Mouse (Mus musculus): ENCODE data around the gene Enoph1. TPM values are rescaled to one million over a fixed set of nuclear protein-coding genes. Genes with fewer than 3 reads are reported as not detected.

Enoph1 gene
- polyA plus RNA-seq, 1 experiment from 2014 or later: 14.0 TPM

DNA sequence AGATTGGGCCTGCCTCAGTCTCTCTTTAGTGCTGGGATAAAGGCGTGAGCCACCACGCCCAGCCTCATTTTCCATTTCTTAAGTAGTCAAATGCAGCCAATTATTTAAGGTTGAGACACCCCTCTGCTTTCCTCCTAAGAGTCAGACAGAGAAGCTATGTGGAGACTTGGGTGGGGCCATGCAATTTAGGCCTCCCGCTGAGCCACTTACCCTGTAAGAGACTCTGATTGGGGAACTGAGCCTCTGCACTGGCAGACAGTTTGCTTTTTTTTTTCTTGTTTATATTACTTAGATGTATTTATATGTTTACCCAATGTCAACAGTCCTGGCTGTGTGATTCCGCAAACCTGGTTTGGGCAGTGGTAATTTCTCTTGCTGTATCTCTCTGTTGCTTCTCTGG is 4.2 kb downstream of the Enoph1 start:
- 56% methylated on average over 4 of the region's 4 CpGs for WGBS (ENCODE audit: insufficient replicate concordance)
- no peak for ATAC-seq (ENCODE audit: low read depth)

DNA sequence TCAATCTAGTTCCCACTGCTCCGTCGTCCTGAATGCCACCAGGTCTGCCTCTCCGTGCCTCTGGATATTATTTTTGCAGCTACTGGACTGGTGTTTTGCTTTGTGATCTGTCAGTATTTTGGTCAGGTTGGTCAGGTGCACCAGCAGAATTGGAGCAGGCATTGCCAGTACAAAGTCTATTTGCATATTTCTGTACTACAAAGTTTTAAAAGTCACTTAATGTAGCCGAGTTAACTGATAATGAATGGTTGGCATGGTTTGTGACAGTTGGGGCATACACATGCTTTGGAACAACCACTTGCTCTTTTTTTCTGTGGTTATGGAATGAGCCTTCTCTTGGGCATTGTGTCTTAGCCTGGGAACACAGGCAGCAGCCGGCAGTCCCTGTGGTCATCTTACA is 4.8 kb downstream of the Enoph1 start:
- Histone ChIP-seq H3K9ac (ENCODE audit: low read depth, low read length) (no peak overlapping the region), H3K27ac (ENCODE audit: low read length) (0 out of 2 replicates have a peak overlapping the region, but pooled peaks have one; percentile 16), H3K4me3 (ENCODE audit: low read depth, low read length) (no peak overlapping the region), H3K4me2 (ENCODE audit: low read depth, low read length) (no peak overlapping the region), H3K9me3 (replicated peaks; ENCODE audit: control insufficient read depth, low read length) (no peaks in the 10 kb centered on the region), H3K27me3 (ENCODE audit: control insufficient read depth, insufficient read depth, low read depth, low read length) (no peaks in the 10 kb centered on the region), H3K36me3 (ENCODE audit: control insufficient read depth, insufficient read depth) (no peaks in the 10 kb centered on the region), H3K4me1 (ENCODE audit: control insufficient read depth, low read depth, low read length) (peaks cover 27% of the 10 kb centered on the region)
- 65% methylated on average over 5 of the region's 5 CpGs for WGBS (ENCODE audit: insufficient replicate concordance)
- ATAC-seq (ENCODE audit: low read depth): no peak

More for the DNA sequence above, 4.2 kb downstream of the Enoph1 start:
- Histone ChIP-seq H3K27me3 (ENCODE audit: control insufficient read depth, insufficient read depth, low read depth, low read length) (no peaks in the 10 kb centered on the region), H3K36me3 (ENCODE audit: control insufficient read depth, insufficient read depth) (no peaks in the 10 kb centered on the region), H3K27ac (ENCODE audit: low read length) (0 out of 2 replicates have a peak overlapping the region, but pooled peaks have one; percentile 16), H3K4me1 (ENCODE audit: control insufficient read depth, low read depth, low read length) (peaks cover 27% of the 10 kb centered on the region), H3K9me3 (replicated peaks; ENCODE audit: control insufficient read depth, low read length) (no peaks in the 10 kb centered on the region), H3K4me3 (ENCODE audit: low read depth, low read length) (no peak overlapping the region), H3K9ac (ENCODE audit: low read depth, low read length) (no peak overlapping the region), H3K4me2 (ENCODE audit: low read depth, low read length) (no peak overlapping the region)

GRCm38 (mm10) chr5:100046096-100046495 is 6.3 kb downstream of the Enoph1 start:
- H3K9me3 ChIP-seq (replicated peaks; ENCODE audit: control insufficient read depth, low read length): no peaks in the 10 kb centered on the region
- no peaks in the 10 kb centered on the region for H3K27me3 ChIP-seq (ENCODE audit: control insufficient read depth, insufficient read depth, low read depth, low read length)
- no peak for ATAC-seq (ENCODE audit: low read depth)
- 72% methylated on average over 3 of the region's 3 CpGs for WGBS (ENCODE audit: insufficient replicate concordance)
- H3K36me3 ChIP-seq (ENCODE audit: control insufficient read depth, insufficient read depth): no peaks in the 10 kb centered on the region
- H3K9ac ChIP-seq (ENCODE audit: low read depth, low read length): no peak overlapping the region
- no peak overlapping the region for H3K27ac ChIP-seq (ENCODE audit: low read length)
- no peak overlapping the region for H3K4me2 ChIP-seq (ENCODE audit: low read depth, low read length)
- peaks cover 23% of the 10 kb centered on the region for H3K4me1 ChIP-seq (ENCODE audit: control insufficient read depth, low read depth, low read length)
- H3K4me3 ChIP-seq (ENCODE audit: low read depth, low read length): no peak overlapping the region

GRCm38 (mm10) chr5:100047143-100047640 is 7.4 kb downstream of the Enoph1 start:
- no peak for ATAC-seq (ENCODE audit: low read depth)
- H3K4me1 ChIP-seq (ENCODE audit: control insufficient read depth, low read depth, low read length): peaks cover 15% of the 10 kb centered on the region
- H3K36me3 ChIP-seq (ENCODE audit: control insufficient read depth, insufficient read depth): no peaks in the 10 kb centered on the region
- no peaks in the 10 kb centered on the region for H3K9me3 ChIP-seq (replicated peaks; ENCODE audit: control insufficient read depth, low read length)
- WGBS (ENCODE audit: insufficient replicate concordance): 71% methylated on average over 8 of the region's 8 CpGs
- no peak overlapping the region for H3K27ac ChIP-seq (ENCODE audit: low read length)
- no peak overlapping the region for H3K4me2 ChIP-seq (ENCODE audit: low read depth, low read length)
- no peak overlapping the region for H3K9ac ChIP-seq (ENCODE audit: low read depth, low read length)
- H3K4me3 ChIP-seq (ENCODE audit: low read depth, low read length): no peak overlapping the region
- no peaks in the 10 kb centered on the region for H3K27me3 ChIP-seq (ENCODE audit: control insufficient read depth, insufficient read depth, low read depth, low read length)

GRCm38 (mm10) chr5:100047871-100048270 is 8.1 kb downstream of the Enoph1 start:
- H3K4me2 ChIP-seq (ENCODE audit: low read depth, low read length): no peak overlapping the region
- no peaks in the 10 kb centered on the region for H3K9me3 ChIP-seq (replicated peaks; ENCODE audit: control insufficient read depth, low read length)
- H3K27me3 ChIP-seq (ENCODE audit: control insufficient read depth, insufficient read depth, low read depth, low read length): no peaks in the 10 kb centered on the region
- H3K4me3 ChIP-seq (ENCODE audit: low read depth, low read length): no peak overlapping the region
- peaks cover 15% of the 10 kb centered on the region for H3K4me1 ChIP-seq (ENCODE audit: control insufficient read depth, low read depth, low read length)
- no peak; the same call in 1 of the 2 replicates for ATAC-seq (ENCODE audit: low read depth)
- no peak overlapping the region for H3K27ac ChIP-seq (ENCODE audit: low read length)
- WGBS (ENCODE audit: insufficient replicate concordance): 77% methylated on average over 7 of the region's 7 CpGs
- no peak overlapping the region for H3K9ac ChIP-seq (ENCODE audit: low read depth, low read length)
- H3K36me3 ChIP-seq (ENCODE audit: control insufficient read depth, insufficient read depth): 0 out of 2 replicates have a peak, but pooled peaks cover 4% of the 10 kb centered on the region

GRCm38 (mm10) chr5:100049904-100050303 is 10.1 kb downstream of the Enoph1 start:
- ATAC-seq (ENCODE audit: low read depth): no peak
- no peak overlapping the region for H3K4me2 ChIP-seq (ENCODE audit: low read depth, low read length)
- H3K27me3 ChIP-seq (ENCODE audit: control insufficient read depth, insufficient read depth, low read depth, low read length): no peaks in the 10 kb centered on the region
- H3K9ac ChIP-seq (ENCODE audit: low read depth, low read length): no peak overlapping the region
- H3K4me3 ChIP-seq (ENCODE audit: low read depth, low read length): no peak overlapping the region
- H3K27ac ChIP-seq (ENCODE audit: low read length): no peak overlapping the region
- H3K36me3 ChIP-seq (ENCODE audit: control insufficient read depth, insufficient read depth): 0 out of 2 replicates have a peak, but pooled peaks cover 5% of the 10 kb centered on the region
- peaks cover 12% of the 10 kb centered on the region for H3K4me1 ChIP-seq (ENCODE audit: control insufficient read depth, low read depth, low read length)
- no peaks in the 10 kb centered on the region for H3K9me3 ChIP-seq (replicated peaks; ENCODE audit: control insufficient read depth, low read length)
- WGBS (ENCODE audit: insufficient replicate concordance): 67% methylated on average over 3 of the region's 3 CpGs

GRCm38 (mm10) chr5:100052728-100053127 is 12.9 kb downstream of the Enoph1 start:
- H3K4me1 ChIP-seq (ENCODE audit: control insufficient read depth, low read depth, low read length): peaks cover 18% of the 10 kb centered on the region
- no peak overlapping the region for H3K9ac ChIP-seq (ENCODE audit: low read depth, low read length)
- 68% methylated on average over 7 of the region's 7 CpGs for WGBS (ENCODE audit: insufficient replicate concordance)
- H3K4me2 ChIP-seq (ENCODE audit: low read depth, low read length): no peak overlapping the region
- no peak overlapping the region for H3K27ac ChIP-seq (ENCODE audit: low read length)
- 0 out of 2 replicates have a peak, but pooled peaks cover 5% of the 10 kb centered on the region for H3K36me3 ChIP-seq (ENCODE audit: control insufficient read depth, insufficient read depth)
- no peak overlapping the region for H3K4me3 ChIP-seq (ENCODE audit: low read depth, low read length)
- no peaks in the 10 kb centered on the region for H3K27me3 ChIP-seq (ENCODE audit: control insufficient read depth, insufficient read depth, low read depth, low read length)
- H3K9me3 ChIP-seq (replicated peaks; ENCODE audit: control insufficient read depth, low read length): no peaks in the 10 kb centered on the region
- no peak for ATAC-seq (ENCODE audit: low read depth)

DNA sequence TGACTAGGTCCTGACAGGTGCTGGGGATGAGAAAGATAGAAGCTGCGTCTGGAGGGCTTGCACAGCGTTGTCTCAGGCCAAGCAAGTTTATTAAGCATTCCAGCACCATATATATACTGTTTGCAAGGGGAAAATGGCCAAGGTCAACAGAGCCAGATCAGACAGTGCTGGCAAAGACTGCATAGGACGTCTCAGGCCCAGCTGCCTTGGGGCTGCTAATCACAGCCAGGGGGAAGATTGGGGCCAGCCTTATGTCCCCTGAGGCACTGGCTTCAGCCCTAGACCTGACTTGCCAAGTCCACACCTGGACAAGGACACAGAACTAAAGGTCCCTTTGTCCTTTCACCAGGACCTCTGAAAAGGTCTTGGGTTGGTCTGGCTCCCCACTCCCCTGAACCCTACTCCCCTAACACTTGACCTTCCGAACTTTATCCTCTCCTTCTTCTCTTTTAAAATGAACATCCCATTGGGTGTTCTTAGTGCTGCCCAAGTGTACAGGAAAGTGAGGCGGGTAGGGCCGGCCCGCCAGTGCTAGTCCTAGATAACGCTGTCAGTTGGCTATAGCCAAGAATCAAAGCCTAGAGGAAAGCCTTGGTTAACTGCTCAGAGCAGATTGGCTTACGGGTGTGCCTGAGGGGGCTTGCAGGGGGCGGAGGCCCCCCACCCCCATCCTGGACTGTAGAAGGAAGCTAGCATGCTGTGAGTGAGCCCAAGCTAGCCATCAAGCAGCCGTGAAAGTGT is 15.2 kb downstream of the Enoph1 start:
- no peaks in the 10 kb centered on the region for H3K9me3 ChIP-seq (replicated peaks; ENCODE audit: control insufficient read depth, low read length)
- peaks cover 5% of the 10 kb centered on the region; the same call in 1 of the 2 replicates for H3K36me3 ChIP-seq (ENCODE audit: control insufficient read depth, insufficient read depth)
- ATAC-seq (ENCODE audit: low read depth): peak; percentile 56
- H3K4me3 ChIP-seq (ENCODE audit: low read depth, low read length): no peak overlapping the region
- H3K4me2 ChIP-seq (ENCODE audit: low read depth, low read length): 0 out of 2 replicates have a peak overlapping the region, but pooled peaks have one; percentile 10
- no peak overlapping the region for H3K9ac ChIP-seq (ENCODE audit: low read depth, low read length)
- peaks cover 18% of the 10 kb centered on the region for H3K4me1 ChIP-seq (ENCODE audit: control insufficient read depth, low read depth, low read length)
- no peak overlapping the region for H3K27ac ChIP-seq (ENCODE audit: low read length)
- WGBS (ENCODE audit: insufficient replicate concordance): 29% methylated on average over 11 of the region's 11 CpGs
- H3K27me3 ChIP-seq (ENCODE audit: control insufficient read depth, insufficient read depth, low read depth, low read length): no peaks in the 10 kb centered on the region

DNA sequence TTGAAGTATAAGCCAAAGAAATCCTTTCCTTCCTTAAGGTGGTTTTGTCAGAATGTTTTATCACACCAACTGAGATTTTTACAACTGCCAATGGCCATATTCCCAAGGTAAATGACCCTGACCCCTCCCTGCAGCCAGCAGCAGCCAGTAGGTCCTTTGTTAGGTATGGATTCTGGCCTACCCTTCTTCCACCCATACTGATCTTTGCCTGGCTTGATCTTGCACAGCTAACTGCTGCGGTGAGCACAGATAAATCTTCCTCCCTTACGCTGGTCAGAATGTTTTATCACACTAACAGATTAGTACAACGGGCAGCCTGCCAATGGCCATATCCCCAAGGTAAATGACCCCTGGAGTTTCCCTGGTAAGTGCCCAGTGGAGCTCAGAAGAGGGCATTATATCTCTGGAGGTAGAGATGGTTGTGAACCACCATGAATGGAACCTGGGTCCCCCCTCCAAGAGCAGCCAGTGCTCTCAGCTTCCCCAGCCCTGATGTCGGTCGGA is 16.1 kb downstream of the Enoph1 start:
- no peak overlapping the region for H3K4me2 ChIP-seq (ENCODE audit: low read depth, low read length)
- H3K27ac ChIP-seq (ENCODE audit: low read length): no peak overlapping the region
- H3K27me3 ChIP-seq (ENCODE audit: control insufficient read depth, insufficient read depth, low read depth, low read length): no peaks in the 10 kb centered on the region
- H3K4me3 ChIP-seq (ENCODE audit: low read depth, low read length): no peak overlapping the region
- peaks cover 18% of the 10 kb centered on the region for H3K4me1 ChIP-seq (ENCODE audit: control insufficient read depth, low read depth, low read length)
- H3K9me3 ChIP-seq (replicated peaks; ENCODE audit: control insufficient read depth, low read length): no peaks in the 10 kb centered on the region
- H3K36me3 ChIP-seq (ENCODE audit: control insufficient read depth, insufficient read depth): peaks cover 7% of the 10 kb centered on the region; the same call in 1 of the 2 replicates
- H3K9ac ChIP-seq (ENCODE audit: low read depth, low read length): no peak overlapping the region
- 52% methylated on average over 5 of the region's 5 CpGs for WGBS (ENCODE audit: insufficient replicate concordance)
- ATAC-seq (ENCODE audit: low read depth): no peak; the same call in 1 of the 2 replicates

Data from liver, embryonic 16.5 days (tissue).